Mouse (Mus musculus): ENCODE measurements around the gene Slc17a7. TPM values are rescaled to one million over a fixed set of nuclear protein-coding genes. Genes with fewer than 3 reads are reported as not detected.
A peak's percentile ranks its signal among the peaks of the same experiment; 100 is the strongest.

The Slc17a7 gene
- total and polyA plus RNA-seq, 3 experiments: 0.11 TPM; not detected in 2

DNA sequence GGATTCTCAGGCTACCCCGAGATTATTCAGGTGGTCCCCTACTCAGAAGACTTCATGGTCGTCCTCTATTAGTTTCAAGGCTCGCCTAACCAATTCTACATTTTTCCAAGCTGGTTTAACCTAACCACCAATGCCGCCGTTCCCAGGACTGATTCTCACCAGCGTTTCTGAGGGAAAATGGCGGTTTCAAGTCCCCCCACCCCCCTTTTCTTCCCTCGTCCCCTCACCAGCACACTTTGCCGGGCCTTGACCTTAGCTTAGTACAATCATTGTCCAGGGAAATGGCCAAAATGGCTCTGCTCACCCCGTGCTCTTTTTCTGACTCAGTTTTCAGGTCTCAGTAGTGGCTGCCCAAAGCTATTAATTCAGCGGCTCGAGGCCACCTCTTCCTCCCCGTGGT lies 11.6 kb downstream of the Slc17a7 start:
- in situ Hi-C loops (cut with MboI; ENCODE audit: low pct_ligation_motif_present, low pct_unique_long_range_greater_than_20kb, low sequenced_read_pairs): no loop called here

DNA sequence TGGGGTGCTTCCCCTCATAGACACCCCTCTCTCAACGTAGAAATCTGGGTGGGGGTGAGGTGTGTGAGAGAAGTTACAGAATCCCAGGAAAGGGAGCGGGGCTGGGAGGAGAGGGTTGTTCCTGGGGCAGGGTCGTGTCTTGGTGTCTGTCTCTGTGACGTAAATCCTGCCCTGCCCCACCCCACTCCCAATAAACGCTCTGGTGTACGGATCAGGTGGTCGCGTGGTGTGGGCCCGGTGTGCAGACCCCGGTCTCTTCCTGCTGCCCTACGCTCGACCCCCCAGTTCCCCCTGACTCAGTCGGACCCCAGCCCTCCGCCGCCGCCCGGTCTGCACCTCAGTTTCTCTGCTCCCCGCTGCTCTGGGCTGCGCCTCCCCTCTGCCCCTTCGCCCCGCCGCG lies 12.2 kb downstream of the Slc17a7 start:
- no peak overlapping the region for H3K4me2 ChIP-seq (ENCODE audit: insufficient read depth, low read depth, poor library complexity, severe bottlenecking)
- H3K36me3 ChIP-seq (replicated peaks in 1 of 2; ENCODE audit: control insufficient read depth in 1 of 2, insufficient read depth in 1 of 2, low read length in 1 of 2): no peaks in the 10 kb centered on the region
- peaks cover 7 to 10% of the 10 kb centered on the region in 2 experiments for H3K4me1 ChIP-seq (ENCODE audit: control insufficient read depth in 1 of 2, insufficient read depth in 2 of 2)
- no peak overlapping the region for H3K4me3 ChIP-seq (replicated peaks in 1 of 3; ENCODE audit: low read depth in 2 of 3, low read length in 2 of 3, poor library complexity in 1 of 3)
- no peak overlapping the region for H3K9ac ChIP-seq (ENCODE audit: insufficient read depth, low read depth)
- no peaks in the 10 kb centered on the region for H3K79me2 ChIP-seq (replicated peaks; ENCODE audit: control insufficient read depth, extremely low read depth, insufficient read depth, poor library complexity, severe bottlenecking)
- H3K27me3 ChIP-seq (replicated peaks): peaks cover 68% of the 10 kb centered on the region
- no peak for TF ChIP-seq ETS1 (conservative IDR thresholded peaks at IDR 0.05; ENCODE audit: low read depth, low read length)
- in situ Hi-C loops (cut with MboI; ENCODE audit: low pct_ligation_motif_present, low pct_unique_long_range_greater_than_20kb, low sequenced_read_pairs) (no loop called here), dilution Hi-C loops (cut with MboI; ENCODE audit: extremely low pct_ligation_motif_present, extremely low pct_unique_long_range_greater_than_20kb, low sequenced_read_pairs) (no loop called here)
- DNase-seq (ENCODE audit: extremely low read depth): no peak
- peaks cover 12% of the 10 kb centered on the region for H3K9me3 ChIP-seq (replicated peaks; ENCODE audit: low read length)
- no peak overlapping the region for H3K27ac ChIP-seq (ENCODE audit: insufficient read depth, low read depth)

More for the DNA sequence above, 11.6 kb downstream of the Slc17a7 start:
- H3K27me3 ChIP-seq (replicated peaks): peaks cover 64% of the 10 kb centered on the region
- H3K4me1 ChIP-seq (ENCODE audit: control insufficient read depth in 1 of 2, insufficient read depth in 2 of 2): peaks cover 7 to 10% of the 10 kb centered on the region in 2 experiments
- no peaks in the 10 kb centered on the region for H3K36me3 ChIP-seq (replicated peaks in 1 of 2; ENCODE audit: control insufficient read depth in 1 of 2, insufficient read depth in 1 of 2, low read length in 1 of 2)
- dilution Hi-C loops (cut with MboI; ENCODE audit: extremely low pct_ligation_motif_present, extremely low pct_unique_long_range_greater_than_20kb, low sequenced_read_pairs): no loop called here
- no peak overlapping the region for H3K27ac ChIP-seq (ENCODE audit: insufficient read depth, low read depth)
- no peak overlapping the region for H3K9ac ChIP-seq (ENCODE audit: insufficient read depth, low read depth)
- H3K9me3 ChIP-seq (replicated peaks; ENCODE audit: low read length): peaks cover 16% of the 10 kb centered on the region
- TF ChIP-seq POLR2A (IDR thresholded peaks at IDR 0.05; ENCODE audit: low read depth, low read length): no peak
- no peak for TF ChIP-seq CTCF (conservative IDR thresholded peaks at IDR 0.05 in 1 of 2, IDR thresholded peaks at IDR 0.05 in 1 of 2; ENCODE audit: low read depth in 2 of 2, low read length in 2 of 2)
- no peak for TF ChIP-seq ZMIZ1 (IDR thresholded peaks at IDR 0.05; ENCODE audit: low read depth, low read length)
- no peak for TF ChIP-seq USF2 (conservative IDR thresholded peaks at IDR 0.05; ENCODE audit: low read depth, low read length)
- TF ChIP-seq SIN3A (IDR thresholded peaks at IDR 0.05; ENCODE audit: low read length): no peak
- no peak for TF ChIP-seq RCOR1 (conservative IDR thresholded peaks at IDR 0.05; ENCODE audit: low read depth, low read length)
- TF ChIP-seq ZC3H11A (IDR thresholded peaks at IDR 0.05; ENCODE audit: low read depth, low read length): no peak
- no peak for TF ChIP-seq UBTF (IDR thresholded peaks at IDR 0.05; ENCODE audit: low read depth, low read length)
- TF ChIP-seq PAX5 (IDR thresholded peaks at IDR 0.05; ENCODE audit: low read length): no peak
- no peak for TF ChIP-seq KAT2A (IDR thresholded peaks at IDR 0.05; ENCODE audit: insufficient replicate concordance, low read length)
- DNase-seq (ENCODE audit: extremely low read depth): no peak
- H3K4me3 ChIP-seq (replicated peaks in 1 of 3; ENCODE audit: low read depth in 2 of 3, low read length in 2 of 3, poor library complexity in 1 of 3): no peak overlapping the region
- no peaks in the 10 kb centered on the region for H3K79me2 ChIP-seq (replicated peaks; ENCODE audit: control insufficient read depth, extremely low read depth, insufficient read depth, poor library complexity, severe bottlenecking)
- peak overlapping the region; percentile 41; the same call in 1 of the 2 replicates for H3K4me2 ChIP-seq (ENCODE audit: insufficient read depth, low read depth, poor library complexity, severe bottlenecking)

DNA sequence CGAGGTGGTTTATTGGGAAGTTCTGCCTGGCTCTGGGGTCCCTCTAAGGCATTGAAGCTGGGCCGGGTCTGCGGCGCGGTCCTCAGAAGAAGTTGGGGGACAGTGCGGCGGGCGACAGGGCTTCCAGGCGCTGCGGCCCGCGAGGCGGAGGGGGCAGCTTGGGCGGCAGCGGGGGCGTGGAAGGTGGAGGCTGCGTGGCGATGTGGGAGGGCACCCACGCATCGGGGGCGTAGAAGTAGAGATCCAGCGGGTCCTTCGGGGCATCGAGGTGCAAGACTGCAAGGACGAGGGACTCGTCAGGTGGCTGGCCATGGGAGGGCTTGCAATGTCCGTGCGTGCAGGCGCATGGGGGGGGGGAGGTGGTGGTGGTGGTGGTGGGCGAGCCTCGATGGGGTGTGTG lies 12.6 kb downstream of the Slc17a7 start:
- Histone ChIP-seq H3K27me3 (replicated peaks) (peaks cover 72% of the 10 kb centered on the region), H3K4me2 (ENCODE audit: insufficient read depth, low read depth, poor library complexity, severe bottlenecking) (no peak overlapping the region), H3K4me1 (ENCODE audit: control insufficient read depth in 1 of 2, insufficient read depth in 2 of 2) (peaks cover 7 to 10% of the 10 kb centered on the region in 2 experiments), H3K9ac (ENCODE audit: insufficient read depth, low read depth) (no peak overlapping the region), H3K9me3 (replicated peaks; ENCODE audit: low read length) (peaks cover 12% of the 10 kb centered on the region), H3K36me3 (replicated peaks in 1 of 2; ENCODE audit: control insufficient read depth in 1 of 2, insufficient read depth in 1 of 2, low read length in 1 of 2) (no peaks in the 10 kb centered on the region), H3K4me3 (replicated peaks in 1 of 3; ENCODE audit: low read depth in 2 of 3, low read length in 2 of 3, poor library complexity in 1 of 3) (no peak overlapping the region), H3K79me2 (replicated peaks; ENCODE audit: control insufficient read depth, extremely low read depth, insufficient read depth, poor library complexity, severe bottlenecking) (no peaks in the 10 kb centered on the region), H3K27ac (ENCODE audit: insufficient read depth, low read depth) (no peak overlapping the region)
- no peak for TF ChIP-seq UBTF (IDR thresholded peaks at IDR 0.05; ENCODE audit: low read depth, low read length)
- TF ChIP-seq POLR2A (IDR thresholded peaks at IDR 0.05; ENCODE audit: low read depth, low read length): no peak
- no peak for TF ChIP-seq ZKSCAN1 (IDR thresholded peaks at IDR 0.05; ENCODE audit: borderline replicate concordance, low read depth, low read length)
- TF ChIP-seq JUN (IDR thresholded peaks at IDR 0.05; ENCODE audit: insufficient read depth, low read depth, low read length): no peak
- TF ChIP-seq NELFE (IDR thresholded peaks at IDR 0.05; ENCODE audit: low read depth, low read length): no peak
- TF ChIP-seq CTCF (conservative IDR thresholded peaks at IDR 0.05 in 1 of 2, IDR thresholded peaks at IDR 0.05 in 1 of 2; ENCODE audit: low read depth in 2 of 2, low read length in 2 of 2): no peak
- TF ChIP-seq POLR2AphosphoS2 (IDR thresholded peaks at IDR 0.05; ENCODE audit: low read depth, low read length): no peak
- TF ChIP-seq SMC3 (IDR thresholded peaks at IDR 0.05; ENCODE audit: low read depth, low read length): no peak
- no peak for TF ChIP-seq RCOR1 (conservative IDR thresholded peaks at IDR 0.05; ENCODE audit: low read depth, low read length)
- TF ChIP-seq MEF2A (IDR thresholded peaks at IDR 0.05; ENCODE audit: borderline replicate concordance, low read depth, low read length): no peak
- TF ChIP-seq MYC (IDR thresholded peaks at IDR 0.05; ENCODE audit: low read depth, low read length): no peak
- no peak for TF ChIP-seq MAZ (IDR thresholded peaks at IDR 0.05; ENCODE audit: low read depth, low read length)
- TF ChIP-seq KAT2A (IDR thresholded peaks at IDR 0.05; ENCODE audit: insufficient replicate concordance, low read length): no peak
- no peak for TF ChIP-seq BHLHE40 (IDR thresholded peaks at IDR 0.05; ENCODE audit: low read depth, low read length)
- no peak for TF ChIP-seq EP300 (IDR thresholded peaks at IDR 0.05; ENCODE audit: low read length)
- no peak for TF ChIP-seq USF1 (IDR thresholded peaks at IDR 0.05; ENCODE audit: low read depth, low read length)
- TF ChIP-seq ELF1 (IDR thresholded peaks at IDR 0.05; ENCODE audit: low read depth, low read length): no peak
- TF ChIP-seq CHD2 (IDR thresholded peaks at IDR 0.05; ENCODE audit: low read length): no peak
- in situ Hi-C loops (cut with MboI; ENCODE audit: low pct_ligation_motif_present, low pct_unique_long_range_greater_than_20kb, low sequenced_read_pairs): no loop called here
- DNase-seq (ENCODE audit: extremely low read depth): no peak
- dilution Hi-C loops (cut with MboI; ENCODE audit: extremely low pct_ligation_motif_present, extremely low pct_unique_long_range_greater_than_20kb, low sequenced_read_pairs): no loop called here
